Mouse (Mus musculus) MEL (cell line): ENCODE measurements around the gene Zkscan5.

Source experiments
- CHD2 ChIP-seq: IDR thresholded peaks from 2 replicates; pipeline ENCODE4 v1.6.1; 2011; ENCODE audit warnings: low read length, improper control_type of control experiment
- CTCF ChIP-seq, 3 experiments: IDR thresholded peaks in 2 of 3; conservative IDR thresholded peaks in 1 of 3; 2 replicates each; pipeline ENCODE4 v1.5.1; 2011 to 2012; ENCODE audit warnings: low read length in 3 of 3, low read depth in 2 of 3, mild to moderate bottlenecking in 2 of 3, improper control_type of control experiment in 1 of 3, inconsistent platforms in 1 of 3, mixed read lengths in 1 of 3, moderate library complexity in 1 of 3; ENCODE audit not compliant: control insufficient read depth in 1 of 3, insufficient read depth in 1 of 3, poor library complexity in 1 of 3, severe bottlenecking in 1 of 3
- JUND ChIP-seq: IDR thresholded peaks from 2 replicates; pipeline ENCODE4 v1.6.1; 2011; ENCODE audit warnings: low read depth, mild to moderate bottlenecking, improper control_type of control experiment, low read length
- MAFK ChIP-seq: IDR thresholded peaks from 2 replicates; pipeline ENCODE4 v1.6.1; 2011; ENCODE audit warnings: low read depth, mild to moderate bottlenecking, low read length, improper control_type of control experiment, borderline replicate concordance
- NELFE ChIP-seq: IDR thresholded peaks from 2 replicates; pipeline ENCODE4 v1.6.1; 2011; ENCODE audit warnings: low read depth, low read length, improper control_type of control experiment
- POLR2A ChIP-seq, 2 experiments: IDR thresholded peaks; 2 replicates each; pipeline ENCODE4 v1.6.1; 2011 to 2012; ENCODE audit warnings: low read length in 2 of 2, mild to moderate bottlenecking in 2 of 2, control low read depth in 1 of 2, improper control_type of control experiment in 1 of 2, low read depth in 1 of 2, moderate library complexity in 1 of 2; ENCODE audit not compliant: control insufficient read depth in 1 of 2, insufficient read depth in 1 of 2, poor library complexity in 1 of 2
- POLR2AphosphoS2 ChIP-seq: IDR thresholded peaks from 2 replicates; pipeline ENCODE4 v1.6.1; 2011; ENCODE audit warnings: low read length, improper control_type of control experiment
- RAD21 ChIP-seq: IDR thresholded peaks from 2 replicates; pipeline ENCODE4 v1.6.1; 2011; ENCODE audit warnings: mild to moderate bottlenecking, low read depth, low read length, improper control_type of control experiment
- ZMIZ1 ChIP-seq: IDR thresholded peaks from 2 replicates; pipeline ENCODE4 v1.6.1; 2012; ENCODE audit warnings: low read depth, mild to moderate bottlenecking, inconsistent platforms, low read length, improper control_type of control experiment, moderate library complexity

DNA sequence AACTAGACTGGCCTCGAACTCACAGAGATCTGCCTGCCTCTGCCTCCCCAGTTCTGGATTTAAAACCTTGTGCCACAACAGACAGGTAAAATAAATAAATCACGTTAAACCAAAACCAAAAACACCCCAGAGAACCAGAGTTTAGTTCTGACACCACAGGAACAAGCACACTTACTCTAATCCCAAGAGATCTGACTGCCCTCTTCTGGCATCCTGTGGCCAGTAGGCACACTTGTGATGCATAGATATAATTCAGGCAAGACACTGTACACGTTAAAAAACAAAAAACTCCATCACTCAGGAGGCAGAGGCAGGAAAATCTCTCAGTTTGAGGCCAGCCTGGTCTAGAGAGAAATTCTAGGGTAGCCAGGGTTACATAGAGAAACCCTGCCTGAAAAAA is 1.9 kb upstream of the Zkscan5 start:
- TF ChIP-seq CTCF (IDR thresholded peaks at IDR 0.05 in 2 of 3, conservative IDR thresholded peaks at IDR 0.05 in 1 of 3; ENCODE audit: control insufficient read depth in 1 of 3, insufficient read depth in 1 of 3, low read depth in 2 of 3, low read length in 3 of 3, poor library complexity in 1 of 3, severe bottlenecking in 1 of 3), result no peak
- TF ChIP-seq POLR2A (IDR thresholded peaks at IDR 0.05; ENCODE audit: control insufficient read depth in 1 of 2, insufficient read depth in 1 of 2, low read depth in 1 of 2, low read length in 2 of 2, poor library complexity in 1 of 2), result no peak
- no peak for TF ChIP-seq POLR2AphosphoS2
- no peak for TF ChIP-seq NELFE
- TF ChIP-seq CHD2, result no peak
- no peak for TF ChIP-seq MAFK
- no peak for TF ChIP-seq JUND
- no peak for TF ChIP-seq ZMIZ1
- TF ChIP-seq RAD21, result no peak
